Mouse (Mus musculus): ENCODE data around the gene Aqp11.

Aqp11 gene

DNA sequence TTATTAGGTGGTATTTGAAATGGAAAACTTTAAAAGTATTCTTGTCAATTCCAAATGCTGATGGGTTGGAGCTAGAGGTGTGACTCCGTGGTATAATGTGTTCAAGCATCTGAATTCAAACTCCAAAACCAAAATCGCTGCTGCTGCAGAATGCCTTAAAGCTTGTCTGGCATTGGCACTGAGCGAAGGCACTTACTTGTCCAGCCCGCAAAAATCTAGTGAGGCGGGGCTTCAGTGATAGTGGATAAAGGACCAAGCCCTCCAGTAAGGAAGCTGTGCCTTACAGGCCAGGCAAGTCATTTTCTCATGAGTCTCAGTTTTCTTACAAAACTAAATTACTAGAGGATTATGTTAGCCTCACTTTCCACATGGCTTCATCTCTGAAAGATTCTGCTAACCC lies 30.3 kb downstream of the Aqp11 start:
- DNase-seq (ENCODE audit: low spot score in 2 of 2) = no peak

DNA sequence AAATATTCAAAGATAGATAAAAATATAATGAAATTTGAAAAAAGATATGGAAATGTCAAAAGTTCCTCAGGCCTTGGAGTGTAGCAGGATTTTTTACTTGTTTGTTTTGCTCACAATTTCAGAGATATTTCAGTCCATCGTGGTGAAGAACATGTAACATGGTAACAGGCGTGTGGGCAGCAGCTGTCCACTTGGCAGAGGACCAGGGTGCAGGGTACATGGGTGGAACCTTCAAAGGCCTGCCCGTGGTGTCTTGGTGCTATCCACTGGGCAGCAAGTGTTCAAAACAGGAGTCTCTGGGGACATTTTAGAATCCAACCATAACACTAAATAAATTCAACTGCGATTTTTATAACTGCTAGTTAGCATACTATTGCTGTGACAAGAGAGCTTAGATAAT lies 31.0 kb downstream of the Aqp11 start:
- no peak for DNase-seq (ENCODE audit: low spot score in 2 of 2)

DNA sequence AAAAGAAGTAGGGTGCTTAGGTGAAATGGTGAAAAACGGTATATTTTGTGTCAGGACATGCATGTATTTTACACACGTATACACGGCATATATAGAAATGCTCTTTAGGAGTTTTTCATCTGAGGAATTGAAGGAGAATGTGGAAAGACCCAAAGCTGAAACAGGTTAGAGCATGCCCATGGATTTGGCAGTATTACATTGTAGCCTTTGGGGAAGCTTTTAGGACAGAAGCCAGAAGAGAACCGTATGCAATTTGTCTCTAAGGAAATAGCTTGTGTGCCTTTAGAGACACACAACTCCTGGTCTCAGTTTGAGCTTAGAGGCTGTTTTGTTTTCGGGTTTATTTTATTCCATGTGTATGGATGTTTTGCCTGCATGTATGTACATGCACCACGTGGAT lies 37.0 kb downstream of the Aqp11 start:
- no peak for DNase-seq (ENCODE audit: low spot score in 2 of 2)

DNA sequence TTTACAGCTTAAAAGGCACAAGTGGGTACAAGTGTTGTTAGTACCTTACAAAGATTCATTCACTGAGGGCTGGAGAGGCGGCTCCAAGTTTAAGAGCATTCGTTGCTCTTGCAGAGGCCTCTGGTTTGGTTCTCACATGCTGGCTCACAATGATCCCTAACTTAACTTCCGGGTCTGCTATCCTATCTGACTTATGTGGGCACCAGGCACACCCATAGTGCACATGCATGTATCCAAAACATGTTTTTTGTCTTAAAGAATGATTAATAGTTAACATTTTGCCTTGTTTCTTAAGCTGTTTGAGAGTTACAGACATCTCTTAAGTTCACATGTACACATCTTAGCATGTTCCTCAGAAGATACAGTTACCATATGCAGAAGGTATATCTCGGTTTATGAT lies 37.9 kb downstream of the Aqp11 start:
- no peak for DNase-seq (ENCODE audit: low spot score in 2 of 2)

DNA sequence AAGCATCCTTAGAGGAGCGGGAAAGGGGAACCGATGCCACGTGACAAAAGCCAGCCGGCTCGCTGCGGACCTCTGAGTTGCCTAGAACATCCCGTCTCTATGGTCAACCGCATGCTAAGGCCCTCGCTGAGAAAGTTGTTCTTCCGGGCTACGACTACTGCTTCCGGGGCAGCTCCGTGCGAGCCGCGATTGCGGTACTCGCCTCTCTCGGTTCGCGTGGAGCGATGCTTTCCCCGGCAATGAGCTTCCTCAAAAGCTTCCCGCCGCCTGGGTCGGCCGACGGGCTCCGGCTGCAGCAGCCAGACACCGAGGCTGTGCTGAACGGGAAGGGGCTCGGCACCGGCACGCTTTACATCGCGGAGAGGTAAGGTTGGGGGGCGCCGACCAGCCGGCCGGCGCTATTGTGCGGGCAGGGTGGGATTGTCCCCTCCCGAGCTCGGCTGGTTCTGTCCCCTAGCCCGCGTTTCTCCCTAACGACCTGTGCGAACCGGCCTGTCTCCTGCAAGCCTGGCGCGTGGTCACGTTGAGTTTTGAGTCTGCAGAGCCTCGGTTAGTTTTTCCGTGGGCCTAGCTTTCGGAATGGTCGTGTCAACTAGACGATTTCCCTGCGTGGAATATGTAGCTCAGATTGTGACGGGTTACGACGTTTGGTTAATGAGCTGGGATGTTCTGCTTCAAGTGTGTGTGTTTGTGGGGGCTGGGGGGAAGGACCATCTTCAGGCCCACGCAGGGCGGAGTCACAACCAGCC lies 41.4 kb downstream of the Aqp11 start, which contains the start of gene Clns1a:
TSS of gene Clns1a (plus strand) at position 129 of the 749 bp plus-strand sequence.
- DNase-seq (ENCODE audit: low spot score in 2 of 2) = peak; percentile 85 to 92

DNA sequence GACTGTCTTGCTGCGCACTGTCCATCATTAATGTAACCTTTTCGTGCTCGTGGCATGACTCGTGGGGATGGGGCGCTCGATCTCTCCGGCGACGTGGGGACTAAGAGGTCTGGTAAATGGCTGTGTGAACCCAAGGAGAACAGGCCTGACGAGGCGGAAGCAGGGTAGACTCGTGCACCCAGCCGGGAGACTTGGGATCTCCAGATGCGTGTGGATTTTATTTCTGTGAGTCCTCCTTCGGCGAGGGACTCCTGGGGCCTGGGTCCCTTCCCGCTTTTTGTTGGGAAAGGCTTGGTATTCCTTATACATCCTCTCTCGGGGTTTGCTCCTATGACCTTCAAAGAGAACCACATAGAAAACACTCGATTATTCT lies 42.0 kb downstream of the Aqp11 start:
- DNase-seq (ENCODE audit: low spot score in 2 of 2) = no peak

DNA sequence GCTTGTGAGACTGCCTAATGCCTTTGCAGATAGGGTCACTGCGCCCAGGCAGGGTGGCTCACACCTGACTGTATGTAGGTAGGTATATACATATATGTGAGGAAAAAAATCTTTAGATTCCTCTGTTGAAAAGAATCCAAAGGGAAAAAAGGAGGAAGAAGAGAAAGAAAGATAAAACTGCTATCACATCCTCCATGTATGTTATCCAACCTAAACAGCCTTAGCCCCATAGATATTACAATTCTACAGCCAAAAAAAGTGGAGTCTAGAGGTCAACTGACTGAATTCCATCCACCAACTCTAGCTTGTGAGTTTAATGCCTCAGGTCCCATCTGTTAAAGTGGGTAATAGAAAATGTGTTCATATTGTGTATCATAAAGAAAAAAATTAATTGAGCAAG lies 42.6 kb downstream of the Aqp11 start:
- DNase-seq (ENCODE audit: low spot score in 2 of 2) = no peak

DNA sequence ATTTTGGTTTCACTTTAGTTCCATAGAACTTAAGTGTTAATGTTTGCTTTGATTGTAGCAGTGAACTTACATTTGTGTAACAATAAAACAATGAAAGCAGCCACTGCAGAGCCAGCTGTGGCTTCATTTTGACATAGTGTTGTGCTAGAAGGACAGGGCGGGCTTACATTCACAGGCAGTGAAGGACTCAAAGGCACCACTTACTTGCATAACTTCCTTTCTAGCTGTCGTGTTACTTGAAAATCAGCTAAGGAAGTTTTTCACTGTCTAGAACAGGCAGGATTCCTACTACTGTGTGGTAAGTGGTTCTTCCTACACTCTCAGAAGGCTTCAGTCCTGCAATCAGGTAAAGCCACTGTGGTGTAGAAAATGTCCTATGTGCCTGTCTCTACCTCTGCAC lies 50.3 kb downstream of the Aqp11 start:
- DNase-seq (ENCODE audit: low spot score in 2 of 2) = no peak

DNA sequence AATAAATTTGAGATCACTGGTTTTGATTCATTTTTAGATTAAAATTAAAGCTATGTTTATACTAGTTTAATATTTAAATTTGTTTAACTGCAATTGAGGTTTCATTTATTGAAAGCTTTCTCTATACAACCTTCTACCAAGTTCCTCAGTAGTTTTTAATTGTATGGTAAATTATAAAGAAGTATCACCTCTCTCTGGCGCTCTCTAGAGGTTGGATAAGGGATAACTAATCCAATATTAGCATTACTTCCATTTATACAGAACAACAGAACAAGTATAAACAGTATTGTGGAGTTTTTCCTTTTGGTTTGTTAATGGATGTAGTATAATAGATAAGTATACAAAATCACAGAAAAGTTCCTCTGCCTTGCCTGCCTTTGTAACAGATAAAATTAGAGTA lies 58.9 kb downstream of the Aqp11 start:
- no peak for DNase-seq (ENCODE audit: low spot score in 2 of 2)
